Mouse (Mus musculus) kidney, adult 9 months (tissue): Measurements from ENCODE around the gene Vps13d.
A peak's percentile ranks its signal among the peaks of the same experiment; 100 is the strongest.

Source experiments
- DNase-seq: peaks from one replicate; pipeline ENCODE4 v3.0.0; 2022

Gene Vps13d

GRCm38 (mm10) chr4:145033392-145033791, 161.4 kb downstream of the Vps13d start:
- DNase-seq = no peak

GRCm38 (mm10) chr4:145032637-145033036, 162.2 kb downstream of the Vps13d start:
- no peak for DNase-seq

GRCm38 (mm10) chr4:145031510-145031909, 163.3 kb downstream of the Vps13d start:
- peak; percentile 87 for DNase-seq

- DNase-seq = peak; percentile 74
These were observed 168.4 kb downstream of the Vps13d start for GRCm38 (mm10) chr4:145026449-145026851.

GRCm38 (mm10) chr4:145025409-145025762, 169.4 kb downstream of the Vps13d start:
- peak; percentile 51 for DNase-seq

- DNase-seq = peak; percentile 59
These were observed 170.0 kb downstream of the Vps13d start for GRCm38 (mm10) chr4:145024694-145025408.

GRCm38 (mm10) chr4:145023911-145024310, 170.9 kb downstream of the Vps13d start:
- peak; percentile 90 for DNase-seq

- DNase-seq = no peak
These were observed 172.0 kb downstream of the Vps13d start for GRCm38 (mm10) chr4:145022815-145023214.

- peak; percentile 65 for DNase-seq
These were observed 172.6 kb downstream of the Vps13d start for GRCm38 (mm10) chr4:145022211-145022610.

GRCm38 (mm10) chr4:145020383-145020782, 174.4 kb downstream of the Vps13d start:
- no peak for DNase-seq

GRCm38 (mm10) chr4:145019121-145019714, 175.6 kb downstream of the Vps13d start:
- DNase-seq = no peak

- DNase-seq = peak; percentile 87
These were observed 177.1 kb downstream of the Vps13d start for GRCm38 (mm10) chr4:145017745-145018144.

- no peak for DNase-seq
These were observed 178.1 kb downstream of the Vps13d start for GRCm38 (mm10) chr4:145016669-145017068.

- no peak for DNase-seq
These were observed 180.2 kb downstream of the Vps13d start for GRCm38 (mm10) chr4:145014632-145014960.

GRCm38 (mm10) chr4:145013760-145014631, 180.8 kb downstream of the Vps13d start:
- DNase-seq = peak; percentile 93

GRCm38 (mm10) chr4:145013187-145013586, 181.6 kb downstream of the Vps13d start:
- DNase-seq = no peak

GRCm38 (mm10) chr4:145011156-145011555, 183.6 kb downstream of the Vps13d start:
- no peak for DNase-seq

GRCm38 (mm10) chr4:145009934-145010333, 184.9 kb downstream of the Vps13d start:
- peak; percentile 42 for DNase-seq

- peak; percentile 78 for DNase-seq
These were observed 185.4 kb downstream of the Vps13d start for GRCm38 (mm10) chr4:145009437-145009836.

- no peak for DNase-seq
These were observed 188.8 kb downstream of the Vps13d start for GRCm38 (mm10) chr4:145005943-145006545.

GRCm38 (mm10) chr4:145004176-145004575, 190.6 kb downstream of the Vps13d start:
- peak; percentile 50 for DNase-seq

- no peak for DNase-seq
These were observed 192.1 kb downstream of the Vps13d start for GRCm38 (mm10) chr4:145002733-145003132.

- peak; percentile 91 for DNase-seq
These were observed 194.9 kb downstream of the Vps13d start for GRCm38 (mm10) chr4:144999903-145000382.
